Mouse (Mus musculus): ENCODE results near the gene Actr5. TPM values are rescaled to one million over a fixed set of nuclear protein-coding genes. Genes with fewer than 3 reads are reported as not detected.

The Actr5 gene
- polyA plus RNA-seq, 1 experiment from 2014 or later, result 14.7 TPM

DNA sequence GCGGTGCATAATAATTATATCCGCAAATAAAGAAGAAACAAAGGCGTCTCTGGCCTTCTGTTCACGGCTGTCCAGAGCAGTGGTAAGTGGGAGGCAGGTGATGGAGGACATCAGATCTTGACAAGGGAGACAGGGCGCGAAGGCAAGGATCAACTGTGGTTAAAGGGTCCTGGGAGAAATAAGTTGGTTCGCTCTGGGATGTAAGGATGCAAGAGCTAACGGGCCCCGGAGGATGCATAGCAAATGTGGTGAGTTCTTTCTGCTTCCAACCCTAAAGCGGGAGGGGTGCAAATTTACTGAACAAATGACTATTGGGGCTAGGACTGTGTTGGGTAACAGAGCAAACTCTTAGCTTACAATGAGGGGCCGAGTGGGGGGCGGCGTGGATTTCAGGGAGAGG is 9.0 kb upstream of the Actr5 start:
- Histone ChIP-seq H3K36me3 (no peaks in the 10 kb centered on the region), H3K4me2 (replicated peaks) (peak overlapping the region; percentile 45), H3K27me3 (peaks cover 54% of the 10 kb centered on the region), H3K27ac (replicated peaks) (peak overlapping the region; percentile 67), H3K9me3 (no peaks in the 10 kb centered on the region), H3K9ac (replicated peaks) (peak overlapping the region; percentile 70), H3K4me3 (peak overlapping the region; percentile 59), H3K4me1 (peaks cover 36% of the 10 kb centered on the region)
- WGBS, result 6% methylated on average over 13 of the region's 13 CpGs
- no peak for ATAC-seq (replicated peaks)

DNA sequence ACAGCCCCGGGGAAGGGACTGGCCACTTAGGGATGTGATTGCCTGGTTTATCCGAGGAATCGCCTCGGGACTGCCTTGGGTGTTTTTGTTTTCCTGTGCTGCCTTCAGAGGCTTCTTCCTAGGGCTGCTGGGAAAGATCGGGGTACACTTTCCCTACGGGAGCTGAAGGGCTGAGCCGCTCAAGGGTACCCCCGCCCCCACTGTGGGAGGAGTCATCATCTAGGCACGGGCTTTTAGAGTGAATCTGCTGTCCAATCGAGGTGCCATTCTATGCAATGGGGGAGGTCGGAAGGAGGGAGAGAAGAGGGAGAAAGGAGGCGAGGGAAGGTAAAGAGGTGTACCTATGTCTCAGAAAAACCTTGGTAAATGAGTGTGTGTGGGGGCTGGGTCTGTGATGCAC is 8.4 kb upstream of the Actr5 start:
- Histone ChIP-seq H3K27me3 (peaks cover 49% of the 10 kb centered on the region), H3K4me3 (peak overlapping the region; percentile 59), H3K4me2 (replicated peaks) (peak overlapping the region; percentile 45), H3K9me3 (no peaks in the 10 kb centered on the region), H3K9ac (replicated peaks) (peak overlapping the region; percentile 70), H3K4me1 (peaks cover 31% of the 10 kb centered on the region), H3K36me3 (no peaks in the 10 kb centered on the region), H3K27ac (replicated peaks) (peak overlapping the region; percentile 67)
- WGBS, result under 1% methylated on average over 12 of the region's 12 CpGs
- peak; percentile 62 for ATAC-seq (replicated peaks)

DNA sequence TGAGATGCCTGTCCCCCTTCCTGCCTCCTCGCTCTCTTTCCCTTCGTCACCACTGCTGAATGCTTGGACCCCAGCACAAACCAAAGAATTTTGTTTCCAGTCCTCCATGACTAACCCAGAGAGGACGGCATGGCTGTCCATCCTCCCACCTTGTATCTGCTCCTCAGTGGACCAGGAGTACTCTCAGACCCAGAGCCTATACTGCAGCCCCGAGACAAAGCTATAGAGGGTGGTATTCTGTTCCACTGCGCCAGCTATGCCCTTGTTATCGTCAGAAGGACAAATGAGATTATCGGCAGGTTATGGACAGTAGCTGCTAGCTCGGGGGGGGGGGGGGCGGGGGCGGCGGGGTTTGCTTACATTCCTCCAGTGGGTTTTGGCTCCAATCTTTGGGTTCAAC is 7.9 kb upstream of the Actr5 start:
- H3K4me3 ChIP-seq, result peak overlapping the region; percentile 59
- peak overlapping the region; percentile 67 for H3K27ac ChIP-seq (replicated peaks)
- peaks cover 45% of the 10 kb centered on the region for H3K27me3 ChIP-seq
- H3K4me1 ChIP-seq, result peaks cover 31% of the 10 kb centered on the region
- H3K9me3 ChIP-seq, result no peaks in the 10 kb centered on the region
- H3K36me3 ChIP-seq, result no peaks in the 10 kb centered on the region
- peak overlapping the region; percentile 45 for H3K4me2 ChIP-seq (replicated peaks)
- 10% methylated on average over 11 of the region's 11 CpGs for WGBS
- H3K9ac ChIP-seq (replicated peaks), result peak overlapping the region; percentile 70; the same call in 1 of the 2 replicates
- no peak for ATAC-seq (replicated peaks)

DNA sequence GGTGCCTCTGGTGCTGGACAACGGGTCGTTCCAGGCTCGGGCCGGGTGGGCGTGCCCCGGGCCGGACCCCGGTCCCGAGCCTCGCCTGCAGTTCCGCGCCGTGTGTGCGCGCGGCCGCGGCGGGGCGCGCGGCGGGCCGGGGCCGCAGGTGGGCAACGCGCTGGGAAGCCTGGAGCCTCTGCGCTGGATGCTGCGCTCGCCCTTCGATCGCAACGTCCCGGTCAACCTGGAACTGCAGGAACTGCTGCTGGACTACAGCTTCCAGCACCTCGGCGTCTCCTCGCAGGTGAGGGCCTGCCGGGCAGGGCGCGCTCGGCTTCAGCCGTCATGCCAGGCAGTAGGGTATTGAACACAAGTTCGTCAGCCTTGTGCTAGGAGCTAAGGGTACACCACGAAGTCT is 543 bp downstream of the Actr5 start:
- Histone ChIP-seq H3K9ac (replicated peaks) (peak overlapping the region; percentile 88), H3K27ac (replicated peaks) (peak overlapping the region; percentile 89), H3K4me3 (peak overlapping the region; percentile 93), H3K4me2 (replicated peaks) (peak overlapping the region; percentile 83), H3K36me3 (peaks cover 13% of the 10 kb centered on the region; the same call in 1 of the 2 replicates), H3K9me3 (no peaks in the 10 kb centered on the region), H3K4me1 (peaks cover 25% of the 10 kb centered on the region), H3K27me3 (no peaks in the 10 kb centered on the region)
- under 1% methylated on average over 42 of the region's 44 CpGs for WGBS
- ATAC-seq (replicated peaks), result no peak; the same call in 1 of the 2 replicates

DNA sequence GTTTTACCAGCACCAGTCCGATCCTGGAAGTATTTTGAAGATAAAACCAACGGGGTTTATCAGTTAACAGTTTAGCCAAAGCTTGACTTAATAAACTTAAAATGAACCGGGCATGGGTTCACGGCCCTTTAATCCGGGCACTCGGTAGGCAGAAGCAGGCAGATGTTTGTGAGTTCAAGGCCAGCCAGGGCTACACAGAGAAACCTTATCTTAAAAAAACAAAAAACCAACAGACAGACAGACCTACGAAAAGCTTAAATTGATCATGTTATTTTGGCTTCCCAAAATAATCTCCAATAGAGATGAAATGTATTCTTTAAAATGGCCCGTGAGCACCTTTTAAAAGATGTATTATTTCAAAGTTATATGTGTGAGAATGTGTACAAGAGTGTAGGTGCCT is 1.0 kb downstream of the Actr5 start:
- ATAC-seq (replicated peaks), result no peak
- WGBS, result 44% methylated on average over 8 of the region's 8 CpGs
- H3K27ac ChIP-seq (replicated peaks), result 0 out of 2 replicates have a peak overlapping the region, but pooled peaks have one; percentile 89

DNA sequence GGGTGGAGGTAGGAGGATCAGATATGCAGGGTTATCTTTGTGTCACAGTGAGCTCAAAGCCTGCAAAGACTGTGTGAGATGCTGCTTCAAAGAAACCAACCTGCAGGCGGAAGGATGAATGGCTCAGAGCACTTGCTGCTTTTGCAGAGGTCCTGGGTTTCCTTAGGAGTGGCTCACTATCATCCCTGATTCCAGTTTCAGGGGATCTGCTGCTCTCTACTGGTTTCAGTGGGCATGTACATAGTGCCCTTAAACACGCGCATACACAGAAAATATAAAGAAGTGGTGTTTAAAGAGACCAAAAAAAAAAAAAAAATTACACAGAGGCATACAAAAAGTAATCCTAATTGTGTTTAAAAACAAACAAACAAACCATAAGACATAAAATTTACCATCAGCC is 4.2 kb downstream of the Actr5 start:
- Histone ChIP-seq H3K4me2 (replicated peaks) (no peak overlapping the region), H3K36me3 (peaks cover 43% of the 10 kb centered on the region), H3K27ac (replicated peaks) (no peak overlapping the region; the same call in 1 of the 2 replicates), H3K9ac (replicated peaks) (no peak overlapping the region), H3K4me3 (no peak overlapping the region), H3K9me3 (no peaks in the 10 kb centered on the region), H3K27me3 (no peaks in the 10 kb centered on the region), H3K4me1 (peaks cover 25% of the 10 kb centered on the region)
- no peak for ATAC-seq (replicated peaks)
- WGBS, result 74% methylated on average over 3 of the region's 3 CpGs

More for the DNA sequence above, 1.0 kb downstream of the Actr5 start:
- peak overlapping the region; percentile 83 for H3K4me2 ChIP-seq (replicated peaks)
- peak overlapping the region; percentile 88 for H3K9ac ChIP-seq (replicated peaks)
- no peaks in the 10 kb centered on the region for H3K27me3 ChIP-seq
- H3K36me3 ChIP-seq, result peaks cover 15% of the 10 kb centered on the region; the same call in 1 of the 2 replicates
- H3K4me1 ChIP-seq, result peaks cover 25% of the 10 kb centered on the region
- H3K4me3 ChIP-seq, result peak overlapping the region; percentile 93
- H3K9me3 ChIP-seq, result no peaks in the 10 kb centered on the region

DNA sequence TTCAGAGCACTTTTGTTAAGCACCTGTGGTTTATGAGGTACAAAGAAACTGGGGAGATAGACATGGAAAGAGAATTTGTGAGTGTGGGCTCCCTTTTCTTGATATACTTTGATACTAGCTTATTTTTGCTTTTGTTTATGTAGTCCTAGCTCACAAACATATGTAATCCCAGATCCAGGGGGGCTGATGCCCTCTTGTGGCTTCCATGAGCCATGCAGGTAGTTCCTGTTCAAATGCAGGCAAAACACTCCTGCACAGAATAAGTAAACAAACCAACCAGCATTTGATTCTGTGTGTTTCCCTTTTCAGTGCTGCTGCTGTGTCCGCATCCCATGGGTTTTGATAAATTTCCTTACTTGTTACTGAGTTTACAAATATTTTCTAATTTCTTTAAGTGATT is 4.7 kb downstream of the Actr5 start:
- no peak overlapping the region for H3K4me2 ChIP-seq (replicated peaks)
- peaks cover 24% of the 10 kb centered on the region for H3K4me1 ChIP-seq
- no peaks in the 10 kb centered on the region for H3K27me3 ChIP-seq
- H3K9me3 ChIP-seq, result no peaks in the 10 kb centered on the region
- peaks cover 45% of the 10 kb centered on the region for H3K36me3 ChIP-seq
- H3K4me3 ChIP-seq, result no peak overlapping the region
- ATAC-seq (replicated peaks), result no peak
- 75% methylated on average over 1 of the region's 1 CpGs for WGBS
- H3K9ac ChIP-seq (replicated peaks), result no peak overlapping the region
- no peak overlapping the region; the same call in 1 of the 2 replicates for H3K27ac ChIP-seq (replicated peaks)

DNA sequence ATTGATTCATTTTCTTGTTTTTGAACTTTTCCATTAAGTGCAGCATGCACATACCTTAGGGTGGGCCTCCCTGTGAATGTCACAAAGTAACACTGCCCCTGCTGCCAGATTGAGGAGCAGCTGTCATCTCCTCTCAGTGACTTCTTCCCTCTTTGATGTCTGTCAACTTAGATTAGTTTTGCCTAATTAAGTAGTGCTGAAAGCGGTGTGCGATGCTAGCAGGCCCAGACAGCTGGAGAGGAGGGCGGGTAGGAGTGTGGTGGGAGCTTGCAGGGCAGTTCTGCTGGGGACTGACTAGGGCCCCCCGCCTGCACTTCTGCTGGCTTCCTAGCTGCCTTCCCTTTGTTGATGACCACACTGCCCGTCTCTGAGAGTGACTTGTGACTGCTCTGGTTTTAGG is 7.2 kb downstream of the Actr5 start:
- H3K36me3 ChIP-seq, result peaks cover 69% of the 10 kb centered on the region
- no peak overlapping the region for H3K4me2 ChIP-seq (replicated peaks)
- no peaks in the 10 kb centered on the region for H3K27me3 ChIP-seq
- H3K4me1 ChIP-seq, result peaks cover 6% of the 10 kb centered on the region
- no peak for ATAC-seq (replicated peaks)
- no peak overlapping the region for H3K27ac ChIP-seq (replicated peaks)
- H3K4me3 ChIP-seq, result no peak overlapping the region
- H3K9ac ChIP-seq (replicated peaks), result no peak overlapping the region
- no peaks in the 10 kb centered on the region for H3K9me3 ChIP-seq
- 81% methylated on average over 5 of the region's 5 CpGs for WGBS

DNA sequence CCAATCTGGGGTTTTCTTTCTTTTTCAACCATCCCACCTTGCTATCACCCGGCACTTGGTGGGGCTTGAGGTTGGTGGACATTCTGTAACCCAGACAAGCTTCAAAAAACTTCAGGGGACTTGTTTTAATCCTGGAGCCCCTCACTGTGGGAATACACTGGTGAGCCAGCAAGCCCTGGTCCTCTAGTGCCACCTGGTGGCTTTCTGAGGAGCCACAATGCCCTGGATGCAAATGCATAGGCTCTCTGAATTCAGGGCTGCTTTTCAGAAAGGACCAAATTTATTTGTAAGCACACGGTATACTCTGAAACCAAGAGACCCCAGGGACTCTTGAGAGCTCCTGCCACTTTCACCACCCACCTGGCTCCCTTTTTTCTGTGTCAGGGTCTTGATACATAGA is 17.2 kb downstream of the Actr5 start:
- ATAC-seq (replicated peaks), result peak; percentile 60
- Histone ChIP-seq H3K4me2 (replicated peaks) (no peak overlapping the region), H3K27me3 (no peaks in the 10 kb centered on the region), H3K27ac (replicated peaks) (no peak overlapping the region), H3K9ac (replicated peaks) (no peak overlapping the region), H3K9me3 (no peaks in the 10 kb centered on the region), H3K4me1 (no peaks in the 10 kb centered on the region), H3K36me3 (peaks cover 34% of the 10 kb centered on the region), H3K4me3 (no peak overlapping the region)
- 13% methylated on average over 2 of the region's 2 CpGs for WGBS

DNA sequence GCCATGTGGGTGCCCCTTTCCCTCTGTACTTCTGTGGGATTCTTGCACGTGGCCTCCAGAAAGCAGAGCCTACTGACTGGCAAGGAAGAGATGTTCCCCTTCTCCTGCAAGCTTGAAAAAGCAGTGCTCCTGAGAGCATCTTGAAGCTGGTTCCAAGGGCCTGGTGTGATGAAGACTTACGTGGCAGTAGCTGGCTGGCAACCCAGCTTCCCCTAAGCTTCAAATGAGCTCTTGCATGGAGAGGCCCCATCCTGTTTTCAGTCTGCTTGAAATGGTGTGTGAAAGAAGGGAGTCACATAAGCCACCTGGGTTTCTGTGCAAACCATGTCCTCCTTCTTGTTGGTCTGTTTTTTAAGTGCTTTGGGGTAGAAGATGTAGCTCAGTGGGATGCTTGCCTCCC is 17.9 kb downstream of the Actr5 start:
- peaks cover 27% of the 10 kb centered on the region for H3K36me3 ChIP-seq
- 89% methylated on average over 2 of the region's 2 CpGs for WGBS
- no peaks in the 10 kb centered on the region for H3K9me3 ChIP-seq
- no peak for ATAC-seq (replicated peaks)
- H3K4me2 ChIP-seq (replicated peaks), result no peak overlapping the region
- no peaks in the 10 kb centered on the region for H3K4me1 ChIP-seq
- H3K27ac ChIP-seq (replicated peaks), result no peak overlapping the region
- H3K4me3 ChIP-seq, result no peak overlapping the region
- no peaks in the 10 kb centered on the region for H3K27me3 ChIP-seq
- no peak overlapping the region for H3K9ac ChIP-seq (replicated peaks)

DNA sequence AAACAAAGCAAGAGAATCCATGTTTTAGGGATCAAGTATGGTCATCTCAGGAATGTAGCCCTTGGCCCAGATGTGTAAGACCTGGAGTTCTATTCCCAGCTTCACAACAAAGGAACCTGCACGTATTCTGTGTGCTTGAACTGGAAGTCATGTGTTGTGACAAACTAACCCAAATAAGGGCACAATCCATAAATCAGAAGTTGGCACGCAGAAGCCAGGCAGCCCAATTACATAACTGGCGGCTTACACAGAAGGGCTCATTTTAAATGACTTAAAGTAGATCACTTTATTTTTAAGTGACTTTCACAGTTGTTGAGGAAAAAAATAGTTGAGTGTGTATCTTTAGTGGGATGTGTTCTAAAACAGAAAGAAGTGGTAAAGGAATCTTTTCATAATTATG is 19.1 kb downstream of the Actr5 start:
- Histone ChIP-seq H3K4me2 (replicated peaks) (no peak overlapping the region), H3K4me1 (no peaks in the 10 kb centered on the region)
- WGBS, result 85% methylated on average over 3 of the region's 3 CpGs

DNA sequence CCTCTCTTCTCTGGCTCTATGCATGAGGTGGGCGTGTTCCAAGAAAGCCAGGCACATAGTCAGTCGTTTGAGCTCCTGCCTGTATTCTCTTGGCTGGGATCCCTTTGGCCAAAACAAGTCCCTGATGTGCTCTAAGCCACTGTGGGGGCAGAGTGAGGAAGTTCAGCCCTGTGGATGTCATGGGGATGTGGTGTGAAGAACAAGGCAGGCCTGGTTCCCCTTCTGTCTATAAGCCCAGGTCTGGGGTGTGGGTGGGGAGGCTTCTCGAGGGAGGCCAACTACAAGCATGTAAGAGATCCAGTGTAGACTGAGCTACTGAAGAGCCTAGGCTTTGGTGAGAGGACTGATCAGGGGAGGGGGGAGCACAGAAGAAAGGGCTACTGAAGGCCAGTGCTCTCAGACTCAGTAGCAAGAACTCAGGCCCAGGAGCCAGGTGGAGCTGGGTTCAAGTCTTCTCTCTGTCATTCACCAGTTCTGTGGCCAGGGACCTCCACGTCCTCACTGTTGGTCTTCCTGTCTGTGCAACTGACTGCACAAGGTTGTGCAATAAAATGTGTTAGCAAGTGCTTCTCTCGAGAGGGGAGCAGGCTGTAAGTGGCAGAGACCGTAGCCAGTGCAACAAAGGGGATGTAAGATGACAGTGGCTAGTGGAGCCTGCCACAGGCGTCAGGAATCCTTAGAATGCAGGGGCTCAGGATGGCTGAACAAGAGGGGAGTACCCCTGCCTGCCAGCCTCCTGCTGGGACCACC is 26.6 kb downstream of the Actr5 start:
- Histone ChIP-seq H3K9me3 (no peaks in the 10 kb centered on the region), H3K4me1 (no peaks in the 10 kb centered on the region), H3K9ac (replicated peaks) (no peak overlapping the region), H3K27me3 (no peaks in the 10 kb centered on the region), H3K27ac (replicated peaks) (no peak overlapping the region), H3K4me3 (no peak overlapping the region), H3K36me3 (no peaks in the 10 kb centered on the region), H3K4me2 (replicated peaks) (no peak overlapping the region)
- no peak for ATAC-seq (replicated peaks)
- 52% methylated on average over 7 of the region's 7 CpGs for WGBS

More for the DNA sequence above, 19.1 kb downstream of the Actr5 start:
- no peak overlapping the region for H3K4me3 ChIP-seq
- no peaks in the 10 kb centered on the region for H3K27me3 ChIP-seq
- H3K27ac ChIP-seq (replicated peaks), result no peak overlapping the region
- H3K9ac ChIP-seq (replicated peaks), result no peak overlapping the region
- ATAC-seq (replicated peaks), result no peak
- no peaks in the 10 kb centered on the region for H3K9me3 ChIP-seq
- peaks cover 18% of the 10 kb centered on the region for H3K36me3 ChIP-seq

DNA sequence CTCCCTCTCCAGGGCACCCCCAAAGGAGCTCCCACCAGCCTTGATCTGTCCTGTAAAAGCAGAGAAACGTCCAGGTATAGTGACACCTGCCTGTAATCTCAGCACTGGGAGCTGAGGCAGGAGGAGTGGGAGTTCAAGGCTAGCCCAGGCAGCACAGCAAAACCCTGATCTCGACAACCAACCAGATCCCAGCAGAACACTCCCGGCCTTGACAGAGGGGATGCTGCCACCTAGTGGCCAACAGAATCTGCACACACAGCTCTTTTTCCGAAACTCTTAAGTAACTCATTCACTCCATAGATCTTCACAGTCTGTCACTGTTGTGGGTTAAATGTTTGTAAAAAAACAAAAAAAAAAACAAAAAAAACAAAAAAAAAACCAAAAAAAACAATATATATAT is 28.3 kb downstream of the Actr5 start:
- Histone ChIP-seq H3K4me2 (replicated peaks) (no peak overlapping the region), H3K4me3 (no peak overlapping the region), H3K36me3 (no peaks in the 10 kb centered on the region), H3K9ac (replicated peaks) (no peak overlapping the region), H3K9me3 (no peaks in the 10 kb centered on the region), H3K4me1 (no peaks in the 10 kb centered on the region), H3K27me3 (no peaks in the 10 kb centered on the region), H3K27ac (replicated peaks) (no peak overlapping the region)
- 13% methylated on average over 4 of the region's 4 CpGs for WGBS
- peak; percentile 60 for ATAC-seq (replicated peaks)
